Mouse (Mus musculus) liver, postnatal 0 days (tissue): ENCODE results near the gene Crybg3.
A peak's percentile ranks its signal among the peaks of the same experiment; 100 is the strongest.

Source experiments
- CTCF ChIP-seq: sonication (generic); IDR thresholded peaks from 2 replicates; pipeline ENCODE4 v1.5.1; 2016; ENCODE audit warnings: antibody characterized with exemption, low read depth
- EP300 ChIP-seq: IDR thresholded peaks from 2 replicates; pipeline ENCODE4 v1.6.1; 2016; ENCODE audit warnings: antibody characterized with exemption, low read depth, mild to moderate bottlenecking

DNA sequence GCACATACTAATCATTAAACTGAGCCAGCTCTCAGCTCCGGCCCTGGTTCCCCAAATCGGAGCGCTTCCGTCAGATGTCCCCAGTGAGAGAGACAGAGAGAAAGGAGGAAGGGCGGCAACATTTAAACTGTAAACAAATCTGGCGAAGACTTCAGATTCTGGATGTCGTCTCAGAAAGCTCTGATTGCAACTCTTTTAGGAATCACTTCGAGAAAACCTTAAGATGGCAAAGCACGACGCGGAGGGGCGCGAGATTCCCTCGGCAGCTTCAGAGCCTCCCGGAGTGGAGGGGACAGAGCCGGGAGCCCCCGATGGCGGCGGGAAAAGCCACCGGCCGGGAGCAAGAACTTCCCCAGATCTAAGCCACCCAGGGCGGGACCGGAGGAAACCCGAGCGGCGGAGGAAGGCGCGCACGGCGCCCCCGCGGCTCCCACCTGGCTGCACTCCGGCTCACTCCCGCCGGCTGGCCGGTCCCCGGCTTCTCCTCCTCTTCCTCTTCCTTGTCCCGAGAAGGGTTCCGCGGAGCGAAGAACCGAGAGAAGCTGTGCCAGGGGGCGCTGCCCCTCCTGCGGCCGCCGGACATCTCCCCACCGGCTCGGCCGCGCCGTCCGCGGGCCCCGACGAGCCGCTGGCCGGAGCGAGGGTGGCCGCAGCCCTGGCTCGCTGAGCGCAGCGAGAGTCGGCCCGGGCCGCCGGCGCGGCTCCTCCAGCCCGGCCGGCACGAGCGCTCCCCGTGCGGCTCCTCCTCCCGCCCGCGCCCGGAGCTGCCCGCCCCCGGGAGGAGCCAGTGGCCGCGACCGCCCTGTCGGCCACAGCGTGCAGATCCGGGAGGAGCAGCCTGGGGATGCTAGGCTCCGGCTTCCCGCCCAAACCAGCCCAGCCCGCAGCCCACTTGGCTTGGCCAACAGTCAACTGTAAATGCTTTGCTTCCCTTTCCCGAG is at the start of gene Crybg3:
- TF ChIP-seq EP300 (no peak), CTCF (peak; percentile 5; the same call in 1 of the 2 replicates)
